Mouse (Mus musculus) MEL (cell line): ENCODE measurements around the gene Ccr4. TPM values are rescaled to one million over a fixed set of nuclear protein-coding genes. Genes with fewer than 3 reads are reported as not detected.
A peak's percentile ranks its signal among the peaks of the same experiment; 100 is the strongest.

Source experiments
- DNase-seq: peaks from one replicate; pipeline ENCODE4 v3.0.0; 2011; ENCODE audit warnings: low read depth, low spot score
- H3K27ac ChIP-seq: 2 replicates; pipeline ENCODE4 v1.5.1; 2012; ENCODE audit warnings: low read depth, mild to moderate bottlenecking, control low read depth, low read length, moderate library complexity; ENCODE audit not compliant: control insufficient read depth
- H3K27me3 ChIP-seq, 2 experiments: fragments of 150-350 bp in 1 of 2; sonication (generic) in 1 of 2; 2 replicates each; pipeline ENCODE4 v1.6.1; 2012; ENCODE audit warnings: low read length in 2 of 2, mild to moderate bottlenecking in 2 of 2, improper control_type of control experiment in 1 of 2, moderate library complexity in 1 of 2; ENCODE audit not compliant: insufficient read depth in 2 of 2, control insufficient read depth in 1 of 2
- H3K36me3 ChIP-seq, 2 experiments: 2 replicates each; pipeline ENCODE4 v1.6.1; 2012 to 2014; ENCODE audit warnings: low read length in 2 of 2, improper control_type of control experiment in 1 of 2, inconsistent platforms in 1 of 2, mild to moderate bottlenecking in 1 of 2; ENCODE audit not compliant: insufficient read depth in 2 of 2, control insufficient read depth in 1 of 2
- H3K4me1 ChIP-seq, 2 experiments: fragments of 150-350 bp in 1 of 2; sonication (generic) in 1 of 2; 2 replicates each; pipeline ENCODE4 v1.6.1; 2012; ENCODE audit warnings: low read length in 2 of 2, improper control_type of control experiment in 1 of 2, mild to moderate bottlenecking in 1 of 2; ENCODE audit not compliant: insufficient read depth in 2 of 2, control insufficient read depth in 1 of 2
- H3K4me3 ChIP-seq, 2 experiments: fragments of 150-350 bp in 1 of 2; sonication (generic) in 1 of 2; 2 replicates each; pipeline ENCODE4 v1.5.1; 2012; ENCODE audit warnings: low read depth in 2 of 2, low read length in 2 of 2, mild to moderate bottlenecking in 2 of 2, moderate library complexity in 2 of 2, control low read depth in 1 of 2, improper control_type of control experiment in 1 of 2; ENCODE audit not compliant: control insufficient read depth in 1 of 2, insufficient read depth in 1 of 2
- H3K79me2 ChIP-seq: 2 replicates; pipeline ENCODE4 v1.6.1; 2012; ENCODE audit warnings: mild to moderate bottlenecking, low read length, moderate library complexity; ENCODE audit not compliant: control insufficient read depth, poor library complexity, insufficient read depth
- H3K9ac ChIP-seq: 2 replicates; pipeline ENCODE4 v1.6.1; 2012; ENCODE audit warnings: low read depth, mild to moderate bottlenecking, control low read depth, low read length, moderate library complexity; ENCODE audit not compliant: control insufficient read depth, poor library complexity, severe bottlenecking
- H3K9me3 ChIP-seq: fragments of 150-350 bp; sonication (generic); replicated peaks from 2 replicates; pipeline ENCODE4 v1.6.1; 2012; ENCODE audit warnings: mild to moderate bottlenecking, low read length, improper control_type of control experiment, moderate library complexity; ENCODE audit not compliant: insufficient read depth
- CTCF ChIP-seq, 3 experiments: IDR thresholded peaks in 2 of 3; conservative IDR thresholded peaks in 1 of 3; 2 replicates each; pipeline ENCODE4 v1.5.1; 2011 to 2012; ENCODE audit warnings: low read length in 3 of 3, low read depth in 2 of 3, mild to moderate bottlenecking in 2 of 3, improper control_type of control experiment in 1 of 3, inconsistent platforms in 1 of 3, mixed read lengths in 1 of 3, moderate library complexity in 1 of 3; ENCODE audit not compliant: control insufficient read depth in 1 of 3, insufficient read depth in 1 of 3, poor library complexity in 1 of 3, severe bottlenecking in 1 of 3
- ELF1 ChIP-seq: IDR thresholded peaks from 2 replicates; pipeline ENCODE4 v1.6.1; 2014; ENCODE audit warnings: low read depth, mild to moderate bottlenecking, inconsistent platforms, low read length, improper control_type of control experiment, moderate library complexity
- RAD21 ChIP-seq: IDR thresholded peaks from 2 replicates; pipeline ENCODE4 v1.6.1; 2011; ENCODE audit warnings: mild to moderate bottlenecking, low read depth, low read length, improper control_type of control experiment
- SIN3A ChIP-seq: IDR thresholded peaks from 2 replicates; pipeline ENCODE4 v1.6.1; 2012; ENCODE audit warnings: low read length, improper control_type of control experiment, inconsistent platforms
- SMC3 ChIP-seq: IDR thresholded peaks from 2 replicates; pipeline ENCODE4 v1.6.1; 2011; ENCODE audit warnings: low read depth, low read length, improper control_type of control experiment
- ZC3H11A ChIP-seq: IDR thresholded peaks from 2 replicates; pipeline ENCODE4 v1.6.1; 2012; ENCODE audit warnings: low read depth, mild to moderate bottlenecking, inconsistent platforms, low read length, improper control_type of control experiment
- ZMIZ1 ChIP-seq: IDR thresholded peaks from 2 replicates; pipeline ENCODE4 v1.6.1; 2012; ENCODE audit warnings: low read depth, mild to moderate bottlenecking, inconsistent platforms, low read length, improper control_type of control experiment, moderate library complexity
- ZNF384 ChIP-seq: IDR thresholded peaks from 2 replicates; pipeline ENCODE4 v1.6.1; 2012; ENCODE audit warnings: low read depth, mild to moderate bottlenecking, inconsistent platforms, low read length, improper control_type of control experiment
- polyA plus RNA-seq, 2 experiments: library from polyadenylated mRNA; stranded (reverse) in 1 of 2; unstranded in 1 of 2; fragments of >175 nt in 1 of 2; fragments of >200 nt in 1 of 2; gene quantifications; 2 replicates each; pipeline versions ENCODE4 v1.2.1 to v1.2.4; 2012; ENCODE audit warnings: low replicate concordance in 2 of 2, low read depth in 1 of 2; ENCODE audit not compliant: insufficient read length in 2 of 2, insufficient read depth in 1 of 2, missing spikeins in 1 of 2
- total RNA-seq: library from RNA; depleted of rRNA; stranded (reverse); fragments of 300-350 nt; gene quantifications from 2 replicates; pipeline ENCODE4 v1.2.3, GENCODE M21; 2012

The Ccr4 gene
- total and polyA plus RNA-seq, 3 experiments, result 0.15 TPM; not detected in 2

DNA sequence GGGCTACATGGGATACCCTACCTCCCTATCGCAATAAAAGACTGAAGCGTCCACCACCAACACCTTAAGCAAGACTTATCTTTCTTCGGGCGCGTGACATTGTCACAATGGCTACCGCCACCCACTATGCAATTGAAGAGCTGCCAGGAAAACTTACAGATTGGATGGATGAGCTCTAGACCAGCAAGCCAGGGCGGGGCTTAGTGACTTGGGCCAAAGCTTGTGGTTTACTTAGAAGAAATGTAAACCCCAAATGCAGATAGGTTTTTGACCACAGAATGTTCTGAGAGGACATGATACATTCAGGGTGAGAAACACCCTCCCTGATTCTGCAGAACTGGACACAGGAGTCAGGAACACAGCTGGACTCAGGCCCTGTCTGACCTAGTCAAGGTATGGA is 3.6 kb downstream of the Ccr4 start (continued):
- no peak for TF ChIP-seq ZC3H11A

DNA sequence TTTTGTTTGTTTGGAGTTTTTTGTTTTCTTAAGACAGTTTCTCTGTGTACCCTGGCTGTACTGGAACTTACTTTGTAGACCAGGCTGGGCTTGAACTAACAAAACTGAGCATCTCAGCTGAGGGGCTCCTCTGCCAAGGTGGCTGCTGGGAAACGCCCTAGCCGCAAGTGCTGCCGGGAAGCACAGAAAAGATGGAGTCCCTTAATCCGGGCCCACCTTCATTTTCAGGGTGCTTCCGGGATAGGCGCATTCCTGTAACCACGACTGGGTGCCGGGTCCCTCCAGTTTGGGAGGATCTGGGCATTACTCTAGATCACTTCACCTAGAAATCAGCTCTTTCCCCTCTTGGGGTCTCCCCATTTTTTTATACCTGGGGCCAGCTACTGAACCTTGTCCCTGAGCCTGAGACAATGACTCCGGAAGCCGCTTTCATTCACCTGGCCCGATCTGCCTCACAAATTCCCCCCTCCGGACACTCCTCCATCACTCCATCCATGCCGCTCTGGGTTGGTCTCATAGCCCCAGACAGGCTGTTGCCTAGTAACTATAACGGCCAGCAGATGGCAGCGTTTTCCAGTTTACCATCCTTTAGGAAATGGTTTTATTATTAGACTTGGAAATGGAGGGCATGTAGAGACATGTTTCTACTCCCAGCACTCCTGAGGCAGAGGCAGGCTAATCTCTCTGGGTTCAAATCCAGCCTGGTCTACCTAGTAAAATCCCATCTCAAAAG is 4.8 kb downstream of the Ccr4 start:
- Histone ChIP-seq H3K27ac (no peak overlapping the region), H3K9ac (no peak overlapping the region), H3K27me3 (no peaks in the 10 kb centered on the region), H3K4me1 (peaks cover 0 to 22% of the 10 kb centered on the region in 2 experiments; a peak in 2 of 4 replicates), H3K4me3 (no peak overlapping the region), H3K36me3 (peaks cover 0 to 10% of the 10 kb centered on the region in 2 experiments; a peak in 2 of 4 replicates), H3K9me3 (no peaks in the 10 kb centered on the region), H3K79me2 (no peaks in the 10 kb centered on the region)
- TF ChIP-seq RAD21 (peak; percentile 67), ZMIZ1 (no peak), ZC3H11A (peak; percentile 55), CTCF (IDR thresholded peaks at IDR 0.05 in 2 of 3, conservative IDR thresholded peaks at IDR 0.05 in 1 of 3; ENCODE audit: control insufficient read depth in 1 of 3, insufficient read depth in 1 of 3, low read depth in 2 of 3, low read length in 3 of 3, poor library complexity in 1 of 3, severe bottlenecking in 1 of 3) (peak; percentile 51 to 85 (median 58)), SMC3 (peak; percentile 77)
- peak; percentile 77 for DNase-seq

GRCm38 (mm10) chr9:114498218-114498617 is 6.5 kb downstream of the Ccr4 start:
- no peak overlapping the region; the same call in 1 of the 2 replicates for H3K9ac ChIP-seq
- no peaks in the 10 kb centered on the region for H3K9me3 ChIP-seq
- no peaks in the 10 kb centered on the region for H3K27me3 ChIP-seq
- peak; percentile 84 for DNase-seq
- H3K27ac ChIP-seq, result no peak overlapping the region
- peaks cover 0 to 21% of the 10 kb centered on the region in 2 experiments; a peak in 2 of 4 replicates for H3K4me1 ChIP-seq
- TF ChIP-seq CTCF (IDR thresholded peaks at IDR 0.05 in 2 of 3, conservative IDR thresholded peaks at IDR 0.05 in 1 of 3; ENCODE audit: control insufficient read depth in 1 of 3, insufficient read depth in 1 of 3, low read depth in 2 of 3, low read length in 3 of 3, poor library complexity in 1 of 3, severe bottlenecking in 1 of 3) (peak; percentile 82 to 96 (median 94)), RAD21 (peak; percentile 92), SIN3A (peak; percentile 18; the same call in 1 of the 2 replicates), SMC3 (peak; percentile 89), ZC3H11A (peak; percentile 85), ELF1 (no peak)
- TF ChIP-seq, all 39 proteins: peak for 5
- Histone ChIP-seq H3K79me2 (no peaks in the 10 kb centered on the region), H3K4me3 (no peak overlapping the region), H3K36me3 (peaks cover 0 to 10% of the 10 kb centered on the region in 2 experiments; a peak in 2 of 4 replicates)

GRCm38 (mm10) chr9:114496469-114496868 is 8.2 kb downstream of the Ccr4 start:
- H3K36me3 ChIP-seq, result peaks cover 0 to 6% of the 10 kb centered on the region in 2 experiments; a peak in 2 of 4 replicates
- H3K4me1 ChIP-seq, result peaks cover 0 to 10% of the 10 kb centered on the region in 2 experiments; a peak in 2 of 4 replicates
- H3K4me3 ChIP-seq, result no peak overlapping the region
- H3K27me3 ChIP-seq, result no peaks in the 10 kb centered on the region
- no peak overlapping the region for H3K9ac ChIP-seq
- DNase-seq, result no peak
- no peaks in the 10 kb centered on the region for H3K79me2 ChIP-seq
- no peak overlapping the region for H3K27ac ChIP-seq
- H3K9me3 ChIP-seq, result no peaks in the 10 kb centered on the region
- TF ChIP-seq ZNF384 (peak; percentile 69; the same call in 1 of the 2 replicates), ZMIZ1 (no peak)
